Mouse (Mus musculus): ENCODE results near the gene Reep3. TPM values are rescaled to one million over a fixed set of nuclear protein-coding genes. Genes with fewer than 3 reads are reported as not detected.

Gene Reep3
- polyA plus RNA-seq, 2 experiments: 35.0 to 41.3 TPM

DNA sequence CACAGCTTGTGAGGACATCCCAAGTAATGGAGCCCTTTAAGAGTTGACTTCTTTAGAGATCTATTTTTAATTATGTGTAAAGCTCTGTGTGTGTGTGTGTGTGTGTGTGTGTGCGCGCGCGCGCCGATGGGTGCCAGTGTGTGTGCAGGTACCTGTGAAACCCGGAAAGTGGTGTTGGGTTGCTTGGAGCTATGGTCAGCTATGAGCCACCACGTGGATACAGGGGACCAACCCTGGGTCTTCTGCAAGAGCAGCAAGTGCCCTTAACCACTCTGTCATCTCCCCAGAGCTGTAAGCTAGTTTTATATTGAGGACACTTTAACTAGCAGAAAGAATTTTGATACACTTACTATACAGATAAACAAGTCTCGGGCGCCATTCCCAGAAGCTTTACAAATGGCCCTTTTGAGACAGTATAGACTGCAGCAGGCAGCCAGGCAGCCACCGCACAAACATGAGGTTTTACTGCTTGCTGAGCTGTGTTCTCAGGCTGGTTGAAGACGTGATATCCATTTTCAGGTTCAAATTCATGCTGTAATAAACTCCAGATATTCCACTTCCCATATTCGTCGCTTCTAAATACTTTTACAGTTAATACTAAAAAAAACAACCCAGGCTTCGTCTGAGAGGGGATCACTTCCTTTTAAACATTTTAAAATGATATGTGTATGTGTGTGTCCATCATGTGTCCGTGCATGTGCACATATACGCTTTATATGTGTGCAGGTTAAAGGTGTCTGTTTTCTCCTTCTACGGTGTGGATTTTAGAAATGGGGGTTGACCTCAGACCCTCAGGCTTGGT, 15.3 kb downstream of the Reep3 start:
- Histone ChIP-seq H3K36me3 (ENCODE audit: control insufficient read depth, insufficient read depth, low read length) (no peaks in the 10 kb centered on the region), H3K9ac (ENCODE audit: low read depth, low read length, severe bottlenecking) (no peak overlapping the region), H3K27ac (replicated peaks; ENCODE audit: low read depth, low read length) (no peak overlapping the region), H3K27me3 (ENCODE audit: control insufficient read depth, insufficient read depth, low read length) (no peaks in the 10 kb centered on the region), H3K4me3 (replicated peaks; ENCODE audit: low read length) (no peak overlapping the region), H3K4me2 (replicated peaks; ENCODE audit: low read depth, low read length, severe bottlenecking) (no peak overlapping the region), H3K4me1 (ENCODE audit: control insufficient read depth, insufficient read depth, low read length) (peaks cover 32% of the 10 kb centered on the region), H3K9me3 (ENCODE audit: control insufficient read depth, low read length) (no peaks in the 10 kb centered on the region)
- WGBS: 55% methylated on average over 18 of the region's 18 CpGs
- no peak for TF ChIP-seq POLR2A (IDR thresholded peaks at IDR 0.05; ENCODE audit: borderline replicate concordance, extremely low read depth, insufficient read depth, insufficient read length)
- ATAC-seq (ENCODE audit: low FRiP score, low read depth) (no peak), DNase-seq (ENCODE audit: low spot score) (no peak)

DNA sequence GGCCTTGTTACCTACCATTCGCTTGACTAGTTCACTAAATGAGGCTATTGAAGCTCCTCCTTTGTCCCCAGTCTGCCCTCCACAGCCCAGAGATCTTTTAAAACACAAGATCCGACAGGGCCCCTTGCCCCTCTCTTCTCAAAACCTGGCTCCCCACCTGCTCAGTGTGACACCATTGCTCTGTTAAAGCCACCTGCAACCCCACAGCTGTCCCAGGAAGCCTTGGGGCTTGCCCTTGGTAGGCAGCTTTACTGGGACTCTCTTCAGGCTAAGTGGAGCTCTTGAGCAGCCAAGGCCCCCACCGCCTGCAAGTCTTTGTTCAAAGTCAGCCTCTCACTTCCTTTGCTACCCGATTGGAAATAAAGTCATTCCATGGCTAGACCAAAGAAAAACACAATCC, 17.7 kb downstream of the Reep3 start:
- H3K9me3 ChIP-seq (ENCODE audit: control insufficient read depth, low read length): no peaks in the 10 kb centered on the region
- H3K4me2 ChIP-seq (replicated peaks; ENCODE audit: low read depth, low read length, severe bottlenecking): no peak overlapping the region
- peaks cover 18% of the 10 kb centered on the region for H3K4me1 ChIP-seq (ENCODE audit: control insufficient read depth, insufficient read depth, low read length)
- H3K36me3 ChIP-seq (ENCODE audit: control insufficient read depth, insufficient read depth, low read length): no peaks in the 10 kb centered on the region
- no peaks in the 10 kb centered on the region for H3K27me3 ChIP-seq (ENCODE audit: control insufficient read depth, insufficient read depth, low read length)
- no peak for TF ChIP-seq POLR2A (IDR thresholded peaks at IDR 0.05; ENCODE audit: borderline replicate concordance, extremely low read depth, insufficient read depth, insufficient read length)
- DNase-seq (ENCODE audit: low spot score) (no peak), ATAC-seq (ENCODE audit: low FRiP score, low read depth) (no peak)
- no peak overlapping the region for H3K4me3 ChIP-seq (replicated peaks; ENCODE audit: low read length)
- no peak overlapping the region for H3K27ac ChIP-seq (replicated peaks; ENCODE audit: low read depth, low read length)
- H3K9ac ChIP-seq (ENCODE audit: low read depth, low read length, severe bottlenecking): no peak overlapping the region
- WGBS: 75% methylated on average over 4 of the region's 4 CpGs

DNA sequence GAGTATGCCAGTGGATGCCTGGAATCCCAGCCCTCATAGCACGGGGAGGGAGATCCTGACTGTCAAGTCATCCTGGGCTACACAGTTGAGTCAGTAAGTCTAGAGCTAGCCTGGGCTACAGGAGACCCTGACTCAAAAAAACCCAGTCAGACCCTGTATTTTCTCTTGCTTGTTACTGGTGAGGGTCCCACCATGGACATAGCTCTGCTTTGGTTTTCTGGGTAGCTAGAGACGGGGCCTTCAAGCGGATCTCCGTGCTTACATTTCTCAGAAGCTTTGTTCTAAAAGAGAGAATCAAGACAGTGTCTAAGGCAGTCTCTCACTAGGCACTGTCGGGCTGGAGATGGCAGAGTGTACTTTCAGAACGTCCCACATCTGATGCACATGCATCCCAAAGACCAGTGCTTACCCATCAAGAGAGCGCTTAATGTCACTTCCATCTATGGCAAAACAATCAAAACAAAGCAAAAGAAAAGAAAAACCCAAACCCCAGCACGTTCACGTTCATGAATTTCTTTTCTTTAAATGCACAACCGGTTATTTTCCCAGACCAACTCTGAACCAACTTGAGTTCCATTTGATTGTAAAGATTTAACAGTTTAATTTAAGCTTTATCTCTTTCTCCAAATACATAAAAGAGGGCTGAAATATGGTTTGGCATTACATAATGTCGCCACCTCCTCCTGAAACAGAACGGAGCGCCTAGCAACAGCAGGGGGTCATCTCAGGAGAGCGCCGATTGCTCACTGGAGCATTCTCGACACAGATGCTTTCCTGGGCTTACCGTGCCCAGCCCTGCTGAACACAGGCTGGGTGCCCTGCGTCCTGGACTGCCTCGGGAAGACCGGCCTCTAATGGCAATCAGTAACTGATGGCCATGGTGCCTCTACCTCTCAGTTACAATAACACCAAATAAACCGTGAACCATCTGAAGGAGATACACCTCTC, 20.5 kb downstream of the Reep3 start:
- Histone ChIP-seq H3K4me3 (replicated peaks; ENCODE audit: low read length) (no peak overlapping the region), H3K4me2 (replicated peaks; ENCODE audit: low read depth, low read length, severe bottlenecking) (no peak overlapping the region), H3K9ac (ENCODE audit: low read depth, low read length, severe bottlenecking) (no peak overlapping the region), H3K27ac (replicated peaks; ENCODE audit: low read depth, low read length) (no peak overlapping the region), H3K27me3 (ENCODE audit: control insufficient read depth, insufficient read depth, low read length) (no peaks in the 10 kb centered on the region), H3K36me3 (ENCODE audit: control insufficient read depth, insufficient read depth, low read length) (no peaks in the 10 kb centered on the region), H3K4me1 (ENCODE audit: control insufficient read depth, insufficient read depth, low read length) (peaks cover 1% of the 10 kb centered on the region; the same call in 1 of the 2 replicates), H3K9me3 (ENCODE audit: control insufficient read depth, low read length) (no peaks in the 10 kb centered on the region)
- WGBS: 68% methylated on average over 21 of the region's 21 CpGs
- no peak for DNase-seq (ENCODE audit: low spot score)
- no peak for TF ChIP-seq POLR2A (IDR thresholded peaks at IDR 0.05; ENCODE audit: borderline replicate concordance, extremely low read depth, insufficient read depth, insufficient read length)
- no peak for ATAC-seq (ENCODE audit: low FRiP score, low read depth)

DNA sequence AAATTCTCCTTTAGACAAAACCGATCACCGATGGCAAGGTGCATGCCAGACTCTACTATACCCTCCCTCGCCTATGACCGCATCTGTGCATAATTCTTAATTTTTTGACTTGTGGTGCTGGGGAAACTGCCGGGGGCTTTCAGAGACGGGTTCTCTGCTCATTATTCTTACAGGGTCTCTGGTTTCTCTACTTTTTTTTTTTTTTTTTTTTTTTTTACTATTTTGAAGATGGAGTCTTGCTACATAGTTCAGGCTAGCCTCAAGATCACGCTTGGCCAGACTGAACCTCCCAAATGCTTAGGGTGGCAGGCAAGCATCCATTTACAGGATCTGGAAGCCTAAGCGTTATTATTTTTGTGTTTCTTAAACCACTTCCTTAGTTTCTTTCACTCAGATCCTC, 23.2 kb downstream of the Reep3 start:
- Histone ChIP-seq H3K36me3 (ENCODE audit: control insufficient read depth, insufficient read depth, low read length) (no peaks in the 10 kb centered on the region), H3K9ac (ENCODE audit: low read depth, low read length, severe bottlenecking) (no peak overlapping the region), H3K27me3 (ENCODE audit: control insufficient read depth, insufficient read depth, low read length) (no peaks in the 10 kb centered on the region), H3K27ac (replicated peaks; ENCODE audit: low read depth, low read length) (no peak overlapping the region), H3K4me1 (ENCODE audit: control insufficient read depth, insufficient read depth, low read length) (no peaks in the 10 kb centered on the region), H3K9me3 (ENCODE audit: control insufficient read depth, low read length) (no peaks in the 10 kb centered on the region), H3K4me2 (replicated peaks; ENCODE audit: low read depth, low read length, severe bottlenecking) (no peak overlapping the region), H3K4me3 (replicated peaks; ENCODE audit: low read length) (no peak overlapping the region)
- DNase-seq (ENCODE audit: low spot score) (no peak), ATAC-seq (ENCODE audit: low FRiP score, low read depth) (no peak)
- WGBS: 88% methylated on average over 8 of the region's 8 CpGs
- no peak for TF ChIP-seq POLR2A (IDR thresholded peaks at IDR 0.05; ENCODE audit: borderline replicate concordance, extremely low read depth, insufficient read depth, insufficient read length)

DNA sequence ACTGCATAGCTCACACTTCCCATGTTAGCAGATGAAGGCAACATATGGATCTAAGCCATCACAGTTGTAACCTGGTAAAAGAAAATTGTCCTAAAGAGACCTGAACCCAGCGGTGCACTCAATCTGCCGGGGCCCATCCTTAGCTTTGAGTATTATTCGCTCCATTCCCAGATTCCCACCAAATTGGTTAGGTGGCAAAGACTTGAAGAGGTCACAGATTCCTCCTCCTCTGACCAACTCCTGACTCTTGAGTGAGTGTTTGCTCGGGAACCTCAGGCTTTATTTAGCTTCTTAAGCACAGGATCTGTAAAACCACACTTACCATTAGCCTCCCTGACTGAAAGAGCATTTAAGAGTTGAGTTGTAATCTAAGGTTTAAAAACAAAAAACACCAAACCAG, 24.1 kb downstream of the Reep3 start:
- no peak for TF ChIP-seq POLR2A (IDR thresholded peaks at IDR 0.05; ENCODE audit: borderline replicate concordance, extremely low read depth, insufficient read depth, insufficient read length)
- H3K9me3 ChIP-seq (ENCODE audit: control insufficient read depth, low read length): no peaks in the 10 kb centered on the region
- H3K27me3 ChIP-seq (ENCODE audit: control insufficient read depth, insufficient read depth, low read length): no peaks in the 10 kb centered on the region
- no peak for DNase-seq (ENCODE audit: low spot score)
- no peak overlapping the region for H3K4me3 ChIP-seq (replicated peaks; ENCODE audit: low read length)
- ATAC-seq (ENCODE audit: low FRiP score, low read depth): no peak
- no peak overlapping the region for H3K27ac ChIP-seq (replicated peaks; ENCODE audit: low read depth, low read length)
- no peak overlapping the region for H3K4me2 ChIP-seq (replicated peaks; ENCODE audit: low read depth, low read length, severe bottlenecking)
- no peaks in the 10 kb centered on the region for H3K4me1 ChIP-seq (ENCODE audit: control insufficient read depth, insufficient read depth, low read length)
- H3K9ac ChIP-seq (ENCODE audit: low read depth, low read length, severe bottlenecking): no peak overlapping the region
- no peaks in the 10 kb centered on the region for H3K36me3 ChIP-seq (ENCODE audit: control insufficient read depth, insufficient read depth, low read length)
- WGBS: 83% methylated on average over 4 of the region's 4 CpGs

All from limb, embryonic 14.5 days (tissue).